In the genomic region with DNA sequence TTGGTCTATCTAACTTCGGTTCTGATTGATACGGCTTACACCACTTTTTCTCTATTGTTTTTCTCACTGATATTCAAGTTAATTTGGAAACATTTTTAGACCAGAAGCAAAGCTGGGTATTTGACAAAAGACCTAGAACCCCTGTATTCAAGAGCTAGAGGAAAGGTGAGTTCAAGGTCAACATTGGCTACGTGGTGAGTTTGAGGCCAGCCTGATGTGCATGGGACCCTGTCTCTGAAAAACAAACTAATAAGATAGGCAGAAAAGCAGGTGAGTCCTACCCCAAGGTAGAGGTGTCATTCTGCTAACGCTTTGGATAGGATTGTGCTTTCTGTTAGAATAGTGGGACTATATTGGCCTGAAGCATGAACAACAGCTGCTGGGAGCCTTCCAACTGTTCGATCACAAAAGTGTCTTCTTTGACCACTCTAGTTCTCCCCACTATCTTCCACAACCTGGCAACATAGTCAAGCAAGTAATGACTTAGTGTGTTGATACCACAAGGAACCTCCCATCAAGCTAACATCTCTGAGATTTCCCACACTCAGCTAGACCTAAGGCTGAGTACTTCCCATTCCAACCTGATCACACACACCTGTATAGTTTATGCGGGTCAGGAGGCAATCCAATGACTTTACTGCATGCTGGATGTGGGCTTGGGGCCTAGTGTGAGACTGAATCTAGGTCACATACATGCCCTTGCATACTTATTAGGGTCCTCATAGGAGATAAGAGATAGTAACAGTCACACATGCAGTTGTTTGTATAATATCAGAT, we compare ENCODE assay signal across 26 mouse cellular contexts. TPM values are rescaled to one million over a fixed set of nuclear protein-coding genes. Genes with fewer than 3 reads are reported as not detected.
A peak's percentile ranks its signal among the peaks of the same experiment; 100 is the strongest.
DNase-seq lines count a peak whose midpoint lies in the region; ATAC-seq and TF ChIP-seq lines count a peak whose summit lies in the region.
"Had no signal": no experiment of that assay in that cellular context is flagged by ENCODE, and none has a peak within 500 bp of the region (broad histone marks: within the 10 kb centered on the region; RNA-seq: fewer than 3 reads in every experiment).

No protein-coding gene starts in this region.

- DNase-seq in heart, embryonic 10.5 days (ENCODE audit: low spot score) = no peak
- DNase-seq in liver, embryonic 13.5 days = no peak
- DNase-seq in liver, postnatal 0 days = no peak
- no peak for DNase-seq in lung, postnatal 25 days (ENCODE audit: low spot score)
- no peak for DNase-seq in urinary bladder, postnatal 4 days (ENCODE audit: low spot score in 2 of 2)
- DNase-seq: adrenal gland, adult 8-10 months; adrenal gland, postnatal 36 days; cerebellum, adult 11 months; cerebellum, adult 8-10 months; cerebellum, postnatal 14 days; embryo, embryonic 11 days; heart, adult 18-20 months; heart, postnatal 14 days had no signal

- no peak for ATAC-seq in heart, embryonic 12.5 days (ENCODE audit: insufficient number of reproducible peaks, low FRiP score)
- ATAC-seq in megakaryocyte, adult 5-6 weeks (ENCODE audit: poor library complexity, severe bottlenecking) = no peak
- ATAC-seq in liver, embryonic 13.5 days (ENCODE audit: low read depth) = no peak
- no peak for ATAC-seq in liver, postnatal 0 days
- ATAC-seq: forebrain, embryonic 14.5 days; intestine, embryonic 15.5 days had no signal

- peak overlapping the region; percentile 54 for H3K27ac ChIP-seq in heart, embryonic 10.5 days
- no peak overlapping the region; the same call in 1 of the 2 replicates for H3K27ac ChIP-seq in heart, embryonic 12.5 days (ENCODE audit: poor library complexity, severe bottlenecking)
- H3K27ac ChIP-seq in liver, embryonic 13.5 days = peak overlapping the region; percentile 99
- peak overlapping the region; percentile 91 for H3K27ac ChIP-seq in liver, postnatal 0 days (ENCODE audit: low read depth)
- H3K27ac ChIP-seq: embryonic facial prominence, embryonic 15.5 days; heart, embryonic 15.5 days; hindbrain, embryonic 14.5 days; intestine, embryonic 15.5 days had no signal

- H3K36me3 ChIP-seq in heart, embryonic 10.5 days = no peaks in the 10 kb centered on the region
- no peaks in the 10 kb centered on the region for H3K36me3 ChIP-seq in heart, embryonic 12.5 days
- H3K36me3 ChIP-seq in megakaryocyte, embryonic 14.5 days (replicated peaks; ENCODE audit: low read length) = peaks cover 29% of the 10 kb centered on the region
- H3K36me3 ChIP-seq in liver, embryonic 13.5 days = peaks cover 15% of the 10 kb centered on the region
- H3K36me3 ChIP-seq in liver, postnatal 0 days (replicated peaks; ENCODE audit: insufficient read depth, low read length) = 0 out of 2 replicates have a peak, but pooled peaks cover 5% of the 10 kb centered on the region
- H3K36me3 ChIP-seq: embryonic facial prominence, embryonic 15.5 days; heart, embryonic 15.5 days; hindbrain, embryonic 10.5 days; intestine, embryonic 15.5 days had no signal

- WGBS in heart, embryonic 10.5 days = 88% methylated on average over 6 of the region's 6 CpGs
- 88% methylated on average over 6 of the region's 6 CpGs for WGBS in heart, embryonic 12.5 days
- 60% methylated on average over 6 of the region's 6 CpGs for WGBS in liver, embryonic 13.5 days (ENCODE audit: insufficient replicate concordance)
- WGBS in liver, postnatal 0 days (ENCODE audit: insufficient replicate concordance) = 71% methylated on average over 6 of the region's 6 CpGs

- no peak for TF ChIP-seq CTCF in liver, postnatal 0 days (IDR thresholded peaks at IDR 0.05; ENCODE audit: low read depth)

- H3K9me3 ChIP-seq in heart, embryonic 10.5 days = no peaks in the 10 kb centered on the region
- no peaks in the 10 kb centered on the region for H3K9me3 ChIP-seq in heart, embryonic 12.5 days (replicated peaks)
- no peaks in the 10 kb centered on the region for H3K9me3 ChIP-seq in megakaryocyte, embryonic 14.5 days
- H3K9me3 ChIP-seq in liver, embryonic 13.5 days (replicated peaks) = no peaks in the 10 kb centered on the region
- H3K9me3 ChIP-seq in liver, postnatal 0 days (ENCODE audit: low read length) = no peaks in the 10 kb centered on the region
- H3K9me3 ChIP-seq: embryonic facial prominence, embryonic 15.5 days; heart, embryonic 15.5 days; hindbrain, embryonic 10.5 days; intestine, embryonic 15.5 days had no signal

- no peaks in the 10 kb centered on the region for H3K27me3 ChIP-seq in heart, embryonic 10.5 days (ENCODE audit: insufficient read depth, poor library complexity, severe bottlenecking)
- H3K27me3 ChIP-seq in heart, embryonic 12.5 days (replicated peaks) = no peaks in the 10 kb centered on the region
- no peaks in the 10 kb centered on the region for H3K27me3 ChIP-seq in megakaryocyte, embryonic 14.5 days (replicated peaks)
- H3K27me3 ChIP-seq in liver, embryonic 13.5 days = no peaks in the 10 kb centered on the region
- H3K27me3 ChIP-seq in liver, postnatal 0 days (ENCODE audit: insufficient read depth, low read length) = no peaks in the 10 kb centered on the region
- H3K27me3 ChIP-seq: CH12.LX; heart, embryonic 15.5 days; intestine, embryonic 15.5 days had no signal

- no peak overlapping the region; the same call in 1 of the 2 replicates for H3K4me2 ChIP-seq in heart, embryonic 12.5 days
- H3K4me2 ChIP-seq in liver, embryonic 13.5 days = peak overlapping the region; percentile 83
- peak overlapping the region; percentile 81 for H3K4me2 ChIP-seq in liver, postnatal 0 days (ENCODE audit: low read depth, low read length)
- H3K4me2 ChIP-seq: embryonic facial prominence, embryonic 15.5 days had no signal

- H3K4me1 ChIP-seq in heart, embryonic 10.5 days = peaks cover 39% of the 10 kb centered on the region
- H3K4me1 ChIP-seq in heart, embryonic 12.5 days (replicated peaks) = peaks cover 39% of the 10 kb centered on the region
- peaks cover 69% of the 10 kb centered on the region for H3K4me1 ChIP-seq in megakaryocyte, embryonic 14.5 days
- peaks cover 77% of the 10 kb centered on the region for H3K4me1 ChIP-seq in liver, embryonic 13.5 days (replicated peaks)
- H3K4me1 ChIP-seq in liver, postnatal 0 days (ENCODE audit: insufficient read depth) = peaks cover 53% of the 10 kb centered on the region

- H3K9ac ChIP-seq in heart, embryonic 12.5 days = no peak overlapping the region
- peak overlapping the region; percentile 97 for H3K9ac ChIP-seq in liver, embryonic 13.5 days
- peak overlapping the region; percentile 83 for H3K9ac ChIP-seq in liver, postnatal 0 days (replicated peaks)
- H3K9ac ChIP-seq: embryonic facial prominence, embryonic 15.5 days; hindbrain, embryonic 14.5 days; intestine, embryonic 15.5 days had no signal

- no peak overlapping the region for H3K4me3 ChIP-seq in heart, embryonic 10.5 days
- H3K4me3 ChIP-seq in heart, embryonic 12.5 days = no peak overlapping the region
- H3K4me3 ChIP-seq in megakaryocyte, embryonic 14.5 days (replicated peaks) = peak overlapping the region; percentile 97
- H3K4me3 ChIP-seq in liver, embryonic 13.5 days (replicated peaks) = peak overlapping the region; percentile 75
- H3K4me3 ChIP-seq in liver, postnatal 0 days (ENCODE audit: low read depth, low read length) = peak overlapping the region; percentile 67

- 0 out of 2 replicates have a peak, but pooled peaks have one; percentile 6 for TF ChIP-seq EP300 in liver, postnatal 0 days (IDR thresholded peaks at IDR 0.05; ENCODE audit: low read depth)

RNA-seq across cellular contexts. Expression of a gene that starts 1.8 kb away (rescaled TPM):
- polyA plus RNA-seq in heart, embryonic 10.5 days (2016; fragmentation: Nextera tagmentation; extraction: Ambion mirVana) = 15.2 and 19.4 TPM in 2 replicates
- 12.1 and 12.4 TPM in 2 replicates for polyA plus RNA-seq in heart, embryonic 12.5 days (2016; fragmentation: Nextera tagmentation; extraction: Ambion mirVana)
- 321 and 342 TPM in 2 replicates for polyA plus RNA-seq in megakaryocyte, embryonic 14.5 days (2012; ENCODE audit: insufficient read depth, low replicate concordance)
- 205 and 258 TPM in 2 replicates for total RNA-seq in megakaryocyte, adult 5-6 weeks (2015)
- total RNA-seq in megakaryocyte, adult 5-6 weeks (2017) = 218 and 249 TPM in 2 replicates
- polyA plus RNA-seq in liver, embryonic 13.5 days (2015; fragmentation: Nextera tagmentation; extraction: Ambion mirVana) = 171 and 185 TPM in 2 replicates
- polyA plus RNA-seq in liver, postnatal 0 days (2015; fragmentation: Nextera tagmentation; extraction: Ambion mirVana) = 85.8 and 89.1 TPM in 2 replicates
- total RNA-seq: CH12.LX; gastrocnemius, adult 8-10 months had no signal

RNA-seq across cellular contexts. Expression of a gene that starts 16.1 kb away (rescaled TPM):
- 220 and 264 TPM in 2 replicates for polyA plus RNA-seq in heart, embryonic 10.5 days (2016; fragmentation: Nextera tagmentation; extraction: Ambion mirVana)
- 166 TPM in 2 replicates for polyA plus RNA-seq in heart, embryonic 12.5 days (2016; fragmentation: Nextera tagmentation; extraction: Ambion mirVana)
- polyA plus RNA-seq in megakaryocyte, embryonic 14.5 days (2012; ENCODE audit: insufficient read depth, low replicate concordance) = 33.2 and 56.2 TPM in 2 replicates
- total RNA-seq in megakaryocyte, adult 5-6 weeks (2015) = 246 and 255 TPM in 2 replicates
- total RNA-seq in megakaryocyte, adult 5-6 weeks (2017) = 87.7 and 93.9 TPM in 2 replicates
- 213 and 240 TPM in 2 replicates for polyA plus RNA-seq in liver, embryonic 13.5 days (2015; fragmentation: Nextera tagmentation; extraction: Ambion mirVana)
- polyA plus RNA-seq in liver, postnatal 0 days (2015; fragmentation: Nextera tagmentation; extraction: Ambion mirVana) = 110 and 121 TPM in 2 replicates

RNA-seq across cellular contexts. Expression of a gene that starts 16.2 kb away (rescaled TPM):
- polyA plus RNA-seq in heart, embryonic 10.5 days (2016; fragmentation: Nextera tagmentation; extraction: Ambion mirVana) = 682 and 901 TPM in 2 replicates
- polyA plus RNA-seq in heart, embryonic 12.5 days (2016; fragmentation: Nextera tagmentation; extraction: Ambion mirVana) = 554 and 557 TPM in 2 replicates
- polyA plus RNA-seq in megakaryocyte, embryonic 14.5 days (2012; ENCODE audit: insufficient read depth, low replicate concordance) = 12.1 and 56.4 TPM in 2 replicates
- total RNA-seq in megakaryocyte, adult 5-6 weeks (2015) = 320 and 365 TPM in 2 replicates
- total RNA-seq in megakaryocyte, adult 5-6 weeks (2017) = 765 and 767 TPM in 2 replicates
- 436 and 495 TPM in 2 replicates for polyA plus RNA-seq in liver, embryonic 13.5 days (2015; fragmentation: Nextera tagmentation; extraction: Ambion mirVana)
- polyA plus RNA-seq in liver, postnatal 0 days (2015; fragmentation: Nextera tagmentation; extraction: Ambion mirVana) = 126 and 151 TPM in 2 replicates

RNA-seq across cellular contexts. Expression of a gene that starts 16.8 kb away (rescaled TPM):
- 152 and 154 TPM in 2 replicates for polyA plus RNA-seq in heart, embryonic 10.5 days (2016; fragmentation: Nextera tagmentation; extraction: Ambion mirVana)
- 150 and 164 TPM in 2 replicates for polyA plus RNA-seq in heart, embryonic 12.5 days (2016; fragmentation: Nextera tagmentation; extraction: Ambion mirVana)
- polyA plus RNA-seq in megakaryocyte, embryonic 14.5 days (2012; ENCODE audit: insufficient read depth, low replicate concordance) = 0.77 and 1.5 TPM in 2 replicates
- 56.0 and 60.5 TPM in 2 replicates for total RNA-seq in megakaryocyte, adult 5-6 weeks (2015)
- total RNA-seq in megakaryocyte, adult 5-6 weeks (2017) = 113 and 133 TPM in 2 replicates
- 61.1 and 76.6 TPM in 2 replicates for polyA plus RNA-seq in liver, embryonic 13.5 days (2015; fragmentation: Nextera tagmentation; extraction: Ambion mirVana)
- 19.0 and 23.3 TPM in 2 replicates for polyA plus RNA-seq in liver, postnatal 0 days (2015; fragmentation: Nextera tagmentation; extraction: Ambion mirVana)

RNA-seq across cellular contexts. Expression of a gene that starts 54.0 kb away (rescaled TPM):
- polyA plus RNA-seq in heart, embryonic 10.5 days (2016; fragmentation: Nextera tagmentation; extraction: Ambion mirVana) = 0.35 TPM in 1 of 2 replicates, not detected in the other
- 0.17 and 0.29 TPM in 2 replicates for polyA plus RNA-seq in heart, embryonic 12.5 days (2016; fragmentation: Nextera tagmentation; extraction: Ambion mirVana)
- polyA plus RNA-seq in megakaryocyte, embryonic 14.5 days (2012; ENCODE audit: insufficient read depth, low replicate concordance) = 1.00 and 1.6 TPM in 2 replicates
- total RNA-seq in megakaryocyte, adult 5-6 weeks (2015) = 2.9 and 3.8 TPM in 2 replicates
- total RNA-seq in megakaryocyte, adult 5-6 weeks (2017) = 1.7 and 3.3 TPM in 2 replicates
- 0.28 and 0.29 TPM in 2 replicates for polyA plus RNA-seq in liver, embryonic 13.5 days (2015; fragmentation: Nextera tagmentation; extraction: Ambion mirVana)
- 1.1 and 1.8 TPM in 2 replicates for polyA plus RNA-seq in liver, postnatal 0 days (2015; fragmentation: Nextera tagmentation; extraction: Ambion mirVana)
- total RNA-seq: adrenal gland, adult 8-10 months; adrenal gland, postnatal 36 days; common myeloid progenitor, adult 5-6 weeks; gastrocnemius, adult 8-10 months; heart, adult 18-20 months; heart, postnatal 14 days had no signal
- polyA plus RNA-seq: embryonic facial prominence, embryonic 11.5 days had no signal

Comparison
In these comparisons a context has a peak if more than half of its experiments do, and no peak if none do; other contexts are left out.
1. H3K4me3 ChIP-seq: peak in megakaryocyte, embryonic 14.5 days (single experiment), liver, embryonic 13.5 days (single experiment) and liver, postnatal 0 days (single experiment); none in heart, embryonic 10.5 days (single experiment) and heart, embryonic 12.5 days (single experiment).